ENCODE assay signal across 12 mouse cellular contexts in genomic region chr19:42054255-42054654, GRCm38 (mm10). TPM values are rescaled to one million over a fixed set of nuclear protein-coding genes. Genes with fewer than 3 reads are reported as not detected.
A peak's percentile ranks its signal among the peaks of the same experiment; 100 is the strongest.
DNase-seq lines count a peak whose midpoint lies in the region; ATAC-seq and TF ChIP-seq lines count a peak whose summit lies in the region.
"Had no signal": no experiment of that assay in that cellular context is flagged by ENCODE, and none has a peak within 500 bp of the region (broad histone marks: within the 10 kb centered on the region; RNA-seq: fewer than 3 reads in every experiment).

No protein-coding gene starts in this region.

- TF ChIP-seq CTCF in intestine, postnatal 0 days (IDR thresholded peaks at IDR 0.05; ENCODE audit: low read depth): no peak

- 68% methylated on average over 6 of the region's 6 CpGs for WGBS in intestine, postnatal 0 days
- WGBS in forebrain, embryonic 14.5 days: 82% methylated on average over 6 of the region's 6 CpGs

- H3K9me3 ChIP-seq in intestine, postnatal 0 days (ENCODE audit: control insufficient read depth): no peaks in the 10 kb centered on the region
- H3K9me3 ChIP-seq in forebrain, embryonic 14.5 days (replicated peaks; ENCODE audit: control insufficient read depth, low read length): no peaks in the 10 kb centered on the region
- H3K9me3 ChIP-seq: intestine, embryonic 15.5 days; liver, embryonic 12.5 days; midbrain, embryonic 12.5 days had no signal

- no peak overlapping the region for H3K9ac ChIP-seq in intestine, postnatal 0 days (ENCODE audit: low read depth, low read length)
- H3K9ac ChIP-seq in forebrain, embryonic 14.5 days (ENCODE audit: low read length): no peak overlapping the region
- H3K9ac ChIP-seq: intestine, embryonic 15.5 days; liver, embryonic 12.5 days; midbrain, embryonic 12.5 days had no signal

- no peaks in the 10 kb centered on the region for H3K36me3 ChIP-seq in intestine, postnatal 0 days (ENCODE audit: control insufficient read depth, insufficient read depth)
- no peaks in the 10 kb centered on the region for H3K36me3 ChIP-seq in forebrain, embryonic 14.5 days (ENCODE audit: control insufficient read depth, insufficient read depth, low read length)
- H3K36me3 ChIP-seq: intestine, embryonic 15.5 days; midbrain, embryonic 12.5 days had no signal

- H3K27ac ChIP-seq in intestine, postnatal 0 days (ENCODE audit: low read depth, low read length): no peak overlapping the region
- H3K27ac ChIP-seq in forebrain, embryonic 14.5 days (ENCODE audit: low read depth, low read length): no peak overlapping the region
- H3K27ac ChIP-seq: heart, adult 2 months; intestine, embryonic 15.5 days; liver, embryonic 12.5 days; midbrain, embryonic 12.5 days had no signal

- H3K4me1 ChIP-seq in intestine, postnatal 0 days (replicated peaks; ENCODE audit: control insufficient read depth, insufficient read depth, low read length): no peaks in the 10 kb centered on the region
- H3K4me1 ChIP-seq in forebrain, embryonic 14.5 days (ENCODE audit: control insufficient read depth, insufficient read depth, low read length): no peaks in the 10 kb centered on the region
- H3K4me1 ChIP-seq: intestine, embryonic 15.5 days; midbrain, embryonic 12.5 days had no signal

- no peak overlapping the region for H3K4me2 ChIP-seq in intestine, postnatal 0 days (replicated peaks; ENCODE audit: low read depth)
- H3K4me2 ChIP-seq in forebrain, embryonic 14.5 days (ENCODE audit: low read length): no peak overlapping the region
- H3K4me2 ChIP-seq: intestine, embryonic 15.5 days; liver, embryonic 12.5 days; midbrain, embryonic 12.5 days had no signal

- ATAC-seq in intestine, postnatal 0 days: no peak
- ATAC-seq in forebrain, embryonic 14.5 days: no peak
- ATAC-seq: intestine, embryonic 15.5 days; liver, embryonic 12.5 days had no signal

- no peaks in the 10 kb centered on the region for H3K27me3 ChIP-seq in intestine, postnatal 0 days (replicated peaks; ENCODE audit: control insufficient read depth, insufficient read depth, low read length)
- no peaks in the 10 kb centered on the region for H3K27me3 ChIP-seq in forebrain, embryonic 14.5 days (replicated peaks; ENCODE audit: control insufficient read depth, insufficient read depth, low read length)
- H3K27me3 ChIP-seq: intestine, embryonic 15.5 days; liver, embryonic 12.5 days; midbrain, embryonic 12.5 days had no signal

- no peak overlapping the region for H3K4me3 ChIP-seq in intestine, postnatal 0 days (ENCODE audit: low read depth, low read length)
- H3K4me3 ChIP-seq in forebrain, embryonic 14.5 days (ENCODE audit: low read depth, low read length): no peak overlapping the region
- H3K4me3 ChIP-seq: heart, adult 2 months; intestine, embryonic 15.5 days; liver, embryonic 12.5 days; midbrain, embryonic 12.5 days had no signal

- DNase-seq in 416B (ENCODE audit: low read depth): peak; percentile 54
- DNase-seq in adipocyte (ENCODE audit: low spot score): peak; percentile 68
- peak; percentile 87 for DNase-seq in kidney, postnatal 10 days
- DNase-seq in lung, postnatal 10 days: peak; percentile 64
- DNase-seq in forebrain, embryonic 14.5 days (ENCODE audit: low spot score): no peak
- no peak for DNase-seq in right cerebral cortex, postnatal 10 days (ENCODE audit: low spot score in 2 of 2)
- DNase-seq: cerebellum, postnatal 36 days; heart, adult 2 months had no signal

RNA-seq across cellular contexts. Expression of gene 4933411K16Rik, which starts 2.2 kb away (rescaled TPM):
- 0.08 TPM in 1 of 2 replicates, not detected in the other for polyA plus RNA-seq in intestine, postnatal 0 days (2015; fragmentation: Nextera tagmentation; extraction: Ambion mirVana)
- not detected in 2 replicates for polyA plus RNA-seq in forebrain, embryonic 14.5 days (2014; fragmentation: Nextera tagmentation; extraction: Ambion mirVana)
- polyA plus RNA-seq: intestine, embryonic 15.5 days; midbrain, embryonic 12.5 days had no signal

RNA-seq across cellular contexts. Expression of gene Hoga1, which starts 8.8 kb away (rescaled TPM):
- 16.2 and 17.6 TPM in 2 replicates for polyA plus RNA-seq in intestine, postnatal 0 days (2015; fragmentation: Nextera tagmentation; extraction: Ambion mirVana)
- 0.76 and 0.90 TPM in 2 replicates for polyA plus RNA-seq in forebrain, embryonic 14.5 days (2014; fragmentation: Nextera tagmentation; extraction: Ambion mirVana)

RNA-seq across cellular contexts. Expression of gene Ankrd2, which starts 18.5 kb away (rescaled TPM):
- 0.42 TPM in 1 of 2 replicates, not detected in the other for polyA plus RNA-seq in intestine, postnatal 0 days (2015; fragmentation: Nextera tagmentation; extraction: Ambion mirVana)
- 0.47 TPM in 2 replicates for polyA plus RNA-seq in forebrain, embryonic 14.5 days (2014; fragmentation: Nextera tagmentation; extraction: Ambion mirVana)
- polyA plus RNA-seq: heart, adult 2 months; midbrain, embryonic 12.5 days had no signal

RNA-seq across cellular contexts. Expression of gene Morn4, which starts 31.9 kb away (rescaled TPM):
- polyA plus RNA-seq in intestine, postnatal 0 days (2015; fragmentation: Nextera tagmentation; extraction: Ambion mirVana): 14.5 and 15.9 TPM in 2 replicates
- 166 TPM in 2 replicates for polyA plus RNA-seq in forebrain, embryonic 14.5 days (2014; fragmentation: Nextera tagmentation; extraction: Ambion mirVana)

RNA-seq across cellular contexts. Expression of gene Pi4k2a, which starts 36.0 kb away (rescaled TPM):
- 47.2 and 52.2 TPM in 2 replicates for polyA plus RNA-seq in intestine, postnatal 0 days (2015; fragmentation: Nextera tagmentation; extraction: Ambion mirVana)
- 13.2 and 19.5 TPM in 2 replicates for polyA plus RNA-seq in forebrain, embryonic 14.5 days (2014; fragmentation: Nextera tagmentation; extraction: Ambion mirVana)

Comparison
In these comparisons a context has a peak if more than half of its experiments do, and no peak if none do; other contexts are left out.
1. DNase-seq: peak in 416B (single experiment), adipocyte (single experiment), kidney, postnatal 10 days (single experiment) and lung, postnatal 10 days (single experiment); none in forebrain, embryonic 14.5 days (single experiment) and right cerebral cortex, postnatal 10 days (0 of 2).